Mouse (Mus musculus) lung, adult 2 months (tissue): ENCODE data around the gene Ociad2. TPM values are rescaled to one million over a fixed set of nuclear protein-coding genes. Genes with fewer than 3 reads are reported as not detected.

Experiments
- DNase-seq: peaks from one replicate; pipeline ENCODE4 v3.0.0; 2022
- H3K4me1 ChIP-seq: fragments of 200-500 bp; 2 replicates; pipeline ENCODE4 v1.6.1; 2011; ENCODE audit warnings: low read length; ENCODE audit not compliant: control insufficient read depth, insufficient read depth
- H3K4me3 ChIP-seq: fragments of 200-500 bp; replicated peaks from 2 replicates; pipeline ENCODE3; 2011; ENCODE audit warnings: low read depth, mild to moderate bottlenecking, control low read depth, low read length; ENCODE audit errors: extremely low read depth
- CTCF ChIP-seq: fragments of 200-500 bp; IDR thresholded peaks from 2 replicates; pipeline ENCODE4 v1.5.1; 2011; ENCODE audit warnings: mild to moderate bottlenecking, low read length, control low read depth; ENCODE audit not compliant: insufficient read depth
- POLR2A ChIP-seq: fragments of 200-500 bp; IDR thresholded peaks from 2 replicates; pipeline ENCODE4 v1.6.1; 2011; ENCODE audit warnings: low read depth, mild to moderate bottlenecking, control low read depth, low read length, borderline replicate concordance; ENCODE audit errors: extremely low read depth
- WGBS: fragments of 180-500 bp; shearing (Covaris S2); methylation state at CpG from one replicate; pipeline ENCODE4 v1.1.7; 2018; 5-methylcytosine and 5-hydroxymethylcytosine counted together
- polyA plus RNA-seq: library from polyadenylated mRNA; depleted of rRNA; stranded (reverse); fragments of >200 nt; gene quantifications from 2 replicates; pipeline ENCODE4 v1.2.3, GENCODE M21; 2012

Gene Ociad2
- polyA plus RNA-seq, 1 experiment, result 4.3 TPM

DNA sequence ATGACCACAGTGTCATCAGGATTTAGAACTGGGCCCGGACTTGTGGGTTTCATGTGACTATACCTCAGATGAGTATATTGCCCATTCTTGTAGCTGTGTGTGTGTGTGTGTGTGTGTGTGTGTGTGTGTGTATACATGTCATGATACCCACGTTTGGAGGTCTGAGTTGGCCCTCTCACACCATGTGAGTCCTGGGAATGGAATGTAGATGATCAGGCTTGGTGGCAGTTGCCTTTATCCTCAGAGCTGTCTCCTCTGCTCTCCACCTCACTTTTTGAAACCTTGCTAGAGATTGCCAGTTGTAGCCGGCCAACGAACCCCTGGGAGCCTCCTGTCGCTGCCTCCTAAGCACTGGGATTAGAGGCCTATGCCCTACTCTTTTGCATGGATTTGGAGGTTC lies 31.8 kb upstream of the Ociad2 start:
- TF ChIP-seq POLR2A, result no peak
- TF ChIP-seq CTCF, result no peak
- Histone ChIP-seq H3K4me3 (no peak overlapping the region), H3K4me1 (no peaks in the 10 kb centered on the region; the same call in 1 of the 2 replicates)
- 76% methylated on average over 5 of the region's 5 CpGs for WGBS
- DNase-seq, result no peak

DNA sequence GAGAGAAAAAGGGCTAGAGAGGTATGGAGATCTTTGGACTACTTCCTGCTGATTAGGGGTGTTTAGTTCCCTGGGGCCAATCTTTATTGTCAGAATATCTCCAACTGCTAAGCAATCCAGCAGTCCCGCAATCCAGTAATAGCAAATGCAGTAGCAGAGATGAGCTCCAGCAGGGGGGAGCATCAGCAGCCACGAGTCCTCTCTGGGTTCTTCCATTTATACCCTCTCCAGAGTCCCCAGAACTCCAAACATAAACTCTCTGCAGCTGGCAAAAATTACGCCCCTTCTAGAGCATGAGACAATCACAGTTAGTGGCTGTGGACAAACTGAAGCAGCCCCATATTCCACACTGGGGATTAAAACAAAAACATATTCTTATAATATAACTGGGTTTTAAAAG lies 28.9 kb upstream of the Ociad2 start:
- WGBS, result 74% methylated on average over 3 of the region's 3 CpGs
- Histone ChIP-seq H3K4me1 (no peaks in the 10 kb centered on the region; the same call in 1 of the 2 replicates), H3K4me3 (no peak overlapping the region)
- no peak for DNase-seq
- TF ChIP-seq CTCF (no peak), POLR2A (no peak)

DNA sequence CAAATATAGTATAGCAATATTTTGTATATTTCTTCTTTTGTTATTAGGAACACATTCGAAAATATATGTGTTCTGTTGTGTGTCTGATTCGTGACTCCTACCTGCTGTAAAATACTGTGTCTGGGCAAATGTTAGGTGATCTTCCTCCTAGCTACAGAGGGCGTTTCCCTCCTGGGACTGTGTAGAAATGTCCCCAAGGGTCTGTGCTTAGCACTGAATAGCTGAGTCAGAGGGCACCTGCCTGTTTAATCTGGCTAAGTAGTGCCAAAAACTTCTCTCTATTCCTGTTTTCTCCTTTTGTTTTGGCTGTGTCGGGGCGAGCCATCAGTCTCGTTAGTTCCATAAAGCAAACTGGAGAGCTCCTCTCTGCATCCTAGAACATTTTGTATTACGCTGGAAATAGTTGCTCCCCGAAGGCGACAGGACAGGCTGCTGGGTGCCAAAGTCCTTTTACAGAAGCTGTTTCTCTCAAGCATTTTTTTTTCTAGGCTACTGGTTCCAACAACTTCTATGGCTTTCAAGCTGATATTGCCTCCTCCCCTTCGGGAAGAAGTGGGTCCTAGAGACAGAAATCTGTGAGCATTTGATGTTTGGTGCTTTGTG lies 28.1 kb upstream of the Ociad2 start:
- Histone ChIP-seq H3K4me3 (no peak overlapping the region), H3K4me1 (no peaks in the 10 kb centered on the region; the same call in 1 of the 2 replicates)
- DNase-seq, result no peak
- TF ChIP-seq POLR2A (no peak), CTCF (no peak)
- 62% methylated on average over 10 of the region's 10 CpGs for WGBS

DNA sequence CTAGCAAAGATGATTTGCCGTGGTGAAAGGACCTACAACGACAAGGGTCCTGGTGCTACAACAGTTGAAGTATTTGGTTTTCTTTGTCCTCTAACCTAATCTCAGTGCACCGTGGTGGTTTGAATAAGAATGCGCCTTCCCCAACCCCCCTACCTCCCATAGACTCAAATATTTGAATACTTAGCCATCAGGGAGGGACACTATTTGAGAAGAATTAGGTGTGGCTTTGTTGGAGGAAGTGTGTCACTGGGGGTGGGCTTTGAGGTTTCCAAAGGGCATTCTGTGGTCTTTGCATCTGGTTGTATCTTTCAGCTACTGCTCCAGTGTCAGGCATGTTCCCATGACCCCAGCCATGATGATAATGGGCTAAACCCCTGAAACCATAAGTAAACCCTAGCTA lies 27.1 kb upstream of the Ociad2 start:
- H3K4me1 ChIP-seq, result no peaks in the 10 kb centered on the region
- 67% methylated on average over 4 of the region's 4 CpGs for WGBS

DNA sequence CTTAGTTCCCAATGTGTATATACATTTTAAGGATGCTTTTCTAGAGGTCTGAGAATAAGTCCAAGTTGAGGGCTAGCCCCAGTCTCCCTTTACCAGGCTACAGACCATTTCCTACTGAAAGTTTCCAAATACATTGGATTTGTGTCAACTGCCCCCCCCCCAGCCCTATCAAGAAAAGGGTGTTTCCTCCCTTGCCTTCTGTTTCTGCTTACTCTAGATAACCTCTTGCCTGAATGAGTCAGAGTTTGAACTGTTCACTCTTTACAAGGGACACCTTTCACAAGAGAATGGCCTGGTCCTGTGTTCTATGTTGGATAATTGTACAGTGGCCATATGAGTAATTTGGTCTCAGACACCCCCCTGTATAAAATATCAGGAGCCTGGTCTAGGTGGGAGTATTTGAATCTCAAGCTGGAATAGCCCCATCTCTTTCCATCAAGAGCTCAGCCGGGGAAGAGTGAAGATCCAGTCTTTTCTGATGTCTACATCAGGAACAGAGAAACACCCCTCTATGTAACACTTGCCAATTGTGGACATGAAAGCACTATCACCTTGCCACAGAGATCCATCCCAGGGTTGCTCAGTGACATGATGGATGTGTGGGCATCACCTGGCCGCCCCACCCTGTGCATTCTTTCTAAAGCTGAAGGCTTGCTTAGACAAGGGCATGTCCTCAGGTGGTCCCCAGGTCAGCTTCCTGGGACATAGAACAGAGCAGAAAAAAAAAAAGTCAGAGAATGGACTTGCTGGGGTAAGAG lies 23.5 kb upstream of the Ociad2 start:
- no peaks in the 10 kb centered on the region for H3K4me1 ChIP-seq
- H3K4me3 ChIP-seq, result no peak overlapping the region
- 79% methylated on average over 2 of the region's 2 CpGs for WGBS
- DNase-seq, result no peak
- no peak for TF ChIP-seq CTCF

More for the DNA sequence above, 27.1 kb upstream of the Ociad2 start:
- TF ChIP-seq CTCF, result no peak
- TF ChIP-seq POLR2A, result no peak
- no peak overlapping the region for H3K4me3 ChIP-seq
- DNase-seq, result no peak

DNA sequence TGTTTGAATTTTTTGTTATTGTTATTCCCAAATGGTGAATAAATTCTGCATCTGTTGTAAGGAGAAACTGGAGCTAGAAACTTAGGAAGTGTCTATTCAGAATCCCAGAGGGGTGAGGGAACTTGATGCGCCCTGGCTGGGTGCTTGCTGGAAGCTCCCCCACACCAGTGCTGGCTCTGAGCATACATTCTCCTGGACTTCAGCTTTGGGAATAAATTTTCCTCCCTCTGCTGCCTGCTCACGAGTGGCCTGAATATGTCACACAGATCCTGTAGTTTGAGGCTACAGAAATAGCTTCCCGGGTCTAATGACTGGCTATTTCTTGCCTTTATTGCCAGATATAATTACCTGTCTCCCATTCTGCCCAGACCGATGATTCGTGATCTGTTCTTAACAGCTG lies 22.0 kb upstream of the Ociad2 start:
- no peak for DNase-seq
- 86% methylated on average over 5 of the region's 5 CpGs for WGBS
- Histone ChIP-seq H3K4me1 (no peaks in the 10 kb centered on the region), H3K4me3 (no peak overlapping the region)
- no peak for TF ChIP-seq POLR2A
- TF ChIP-seq CTCF, result no peak

DNA sequence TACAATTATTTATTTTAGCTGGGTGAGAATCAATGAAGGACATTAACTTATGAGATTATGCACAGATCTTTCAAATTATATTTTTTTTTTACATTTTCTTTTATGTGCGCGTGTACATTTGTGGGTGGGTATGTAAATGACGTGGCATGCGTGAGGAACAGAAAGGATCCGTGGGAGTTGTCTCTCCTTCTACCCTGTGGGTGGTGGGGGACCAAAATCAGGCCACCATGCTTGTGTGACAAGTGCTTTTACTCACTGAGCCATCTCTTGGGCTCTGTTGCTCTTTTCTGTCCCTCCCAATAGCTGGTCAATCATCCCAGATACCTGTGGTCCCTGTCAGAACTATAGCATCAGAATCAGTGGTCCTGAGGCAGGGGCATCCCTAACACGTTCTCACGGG lies 21.5 kb upstream of the Ociad2 start:
- WGBS, result 87% methylated on average over 7 of the region's 7 CpGs
- no peak for TF ChIP-seq CTCF
- TF ChIP-seq POLR2A, result no peak
- H3K4me1 ChIP-seq, result no peaks in the 10 kb centered on the region
- DNase-seq, result no peak
- H3K4me3 ChIP-seq, result no peak overlapping the region

DNA sequence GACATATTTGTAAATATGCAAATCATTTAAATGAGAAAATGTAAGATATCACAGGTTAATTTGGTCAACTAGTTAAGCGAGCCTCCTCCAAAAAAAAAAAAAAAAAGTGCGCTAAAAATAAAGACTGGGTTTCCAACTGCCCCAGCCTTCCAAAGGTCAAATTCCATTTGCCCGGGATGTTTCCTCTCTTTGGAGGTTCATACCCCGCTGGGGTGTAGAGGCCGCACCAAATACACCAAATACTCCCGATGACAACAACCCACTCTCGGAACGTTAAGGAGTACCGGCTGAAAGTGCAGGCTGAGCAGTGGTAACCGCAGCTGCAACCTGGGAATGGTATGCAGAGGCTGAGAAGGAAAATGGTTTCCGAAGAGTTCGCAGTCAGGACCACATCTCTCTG lies 19.4 kb upstream of the Ociad2 start:
- TF ChIP-seq POLR2A (no peak), CTCF (no peak)
- 31% methylated on average over 12 of the region's 12 CpGs for WGBS
- Histone ChIP-seq H3K4me3 (no peak overlapping the region), H3K4me1 (no peaks in the 10 kb centered on the region)
- no peak for DNase-seq

DNA sequence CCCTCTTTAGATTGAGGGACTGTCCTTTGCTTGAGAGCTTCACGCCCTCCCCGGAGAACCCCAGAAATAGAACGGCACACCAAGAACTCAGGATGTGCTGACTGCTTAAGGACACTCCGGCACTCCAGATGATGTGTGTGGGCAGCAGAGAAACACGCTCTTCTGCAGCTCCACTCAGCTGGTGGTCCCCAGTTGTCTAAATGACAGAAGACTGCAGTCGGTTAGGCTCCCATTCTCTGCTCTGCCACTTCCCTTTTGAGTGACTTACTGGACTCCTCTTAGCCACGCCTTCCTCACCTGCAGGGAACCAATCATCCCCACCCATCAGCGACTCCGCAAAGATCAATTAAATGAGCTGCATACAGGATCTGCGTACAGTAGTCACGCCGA lies 18.9 kb upstream of the Ociad2 start:
- H3K4me1 ChIP-seq, result no peaks in the 10 kb centered on the region
- H3K4me3 ChIP-seq, result no peak overlapping the region
- DNase-seq, result no peak
- WGBS, result 36% methylated on average over 12 of the region's 12 CpGs
- TF ChIP-seq CTCF, result no peak
- no peak for TF ChIP-seq POLR2A

DNA sequence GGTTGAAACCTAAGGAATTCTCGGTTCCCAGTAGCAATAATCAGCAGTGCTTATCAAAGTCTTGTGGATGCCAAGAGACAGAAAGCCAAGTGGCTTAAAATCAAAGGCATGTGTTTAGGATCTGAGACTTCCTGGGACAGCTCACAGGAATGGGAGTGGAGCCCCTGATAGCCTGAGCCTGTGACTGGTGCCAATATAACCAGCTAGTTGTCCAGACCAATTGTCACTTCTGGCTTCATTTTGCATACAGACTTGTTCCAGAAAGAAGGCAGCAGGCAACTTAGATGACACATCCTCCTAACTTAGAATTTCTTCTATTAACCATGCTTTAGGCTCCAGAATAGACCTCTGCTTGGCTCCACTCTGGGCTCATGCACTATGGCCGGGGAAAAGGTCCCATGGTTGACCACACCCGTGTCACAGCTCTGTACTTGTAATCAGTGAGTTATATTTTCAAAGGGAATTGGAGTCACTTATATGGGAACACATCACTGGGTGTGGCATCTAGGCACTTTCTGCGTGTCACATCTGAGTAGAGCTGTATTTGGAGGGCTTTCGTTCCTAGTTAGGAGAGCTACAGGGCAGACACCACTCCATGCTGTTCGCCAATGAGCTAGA lies 18.4 kb upstream of the Ociad2 start:
- Histone ChIP-seq H3K4me3 (no peak overlapping the region), H3K4me1 (no peaks in the 10 kb centered on the region)
- DNase-seq, result no peak
- TF ChIP-seq POLR2A (no peak), CTCF (no peak)
- 56% methylated on average over 6 of the region's 6 CpGs for WGBS
